Mouse (Mus musculus): Measurements from ENCODE around the gene Aqp9. TPM values are rescaled to one million over a fixed set of nuclear protein-coding genes. Genes with fewer than 3 reads are reported as not detected.

The Aqp9 gene
- polyA plus RNA-seq, 1 experiment from 2014 or later: 9.3 TPM

- ATAC-seq (ENCODE audit: low read depth) (no peak), DNase-seq (no peak)
- no peak overlapping the region for H3K4me2 ChIP-seq
- H3K4me3 ChIP-seq (replicated peaks): no peak overlapping the region
- H3K27me3 ChIP-seq: no peaks in the 10 kb centered on the region
- H3K9ac ChIP-seq: no peak overlapping the region
- no peaks in the 10 kb centered on the region for H3K36me3 ChIP-seq
- 0 out of 2 replicates have a peak, but pooled peaks cover 2% of the 10 kb centered on the region for H3K4me1 ChIP-seq (replicated peaks)
- H3K27ac ChIP-seq: no peak overlapping the region
- H3K9me3 ChIP-seq (replicated peaks): no peaks in the 10 kb centered on the region
Measured at GRCm38 (mm10) chr9:71063551-71063950, 104.9 kb downstream of the Aqp9 start.

GRCm38 (mm10) chr9:71062976-71063375, 105.5 kb downstream of the Aqp9 start:
- 55% methylated on average over 4 of the region's 4 CpGs for WGBS (ENCODE audit: insufficient replicate concordance)
- Histone ChIP-seq H3K4me1 (replicated peaks) (0 out of 2 replicates have a peak, but pooled peaks cover 2% of the 10 kb centered on the region), H3K9me3 (replicated peaks) (no peaks in the 10 kb centered on the region), H3K27ac (no peak overlapping the region), H3K36me3 (no peaks in the 10 kb centered on the region), H3K9ac (no peak overlapping the region), H3K4me2 (no peak overlapping the region), H3K4me3 (replicated peaks) (no peak overlapping the region), H3K27me3 (no peaks in the 10 kb centered on the region)
- DNase-seq (no peak), ATAC-seq (ENCODE audit: low read depth) (no peak)

- Histone ChIP-seq H3K4me3 (replicated peaks) (no peak overlapping the region), H3K9ac (no peak overlapping the region), H3K36me3 (no peaks in the 10 kb centered on the region), H3K4me1 (replicated peaks) (0 out of 2 replicates have a peak, but pooled peaks cover 2% of the 10 kb centered on the region), H3K9me3 (replicated peaks) (no peaks in the 10 kb centered on the region), H3K4me2 (no peak overlapping the region), H3K27ac (no peak overlapping the region), H3K27me3 (no peaks in the 10 kb centered on the region)
- DNase-seq (no peak), ATAC-seq (ENCODE audit: low read depth) (no peak)
Measured at GRCm38 (mm10) chr9:71062301-71062700, 106.2 kb downstream of the Aqp9 start.

Other genes starting within 250 kb of the Aqp9 start
- 19.7 and 24.6 TPM in 2 replicates for gene Lipc, start 216.5 kb downstream of the Aqp9 start, polyA plus RNA-seq (2015; fragmentation: Nextera tagmentation; extraction: Ambion mirVana)
- 2.0 and 2.8 TPM in 2 replicates for gene Aldh1a2, start 47.1 kb upstream of the Aqp9 start, polyA plus RNA-seq (2015; fragmentation: Nextera tagmentation; extraction: Ambion mirVana)

Data from liver, embryonic 13.5 days (tissue).